11 mouse cellular contexts compared by ENCODE assay signal in the genomic region with DNA sequence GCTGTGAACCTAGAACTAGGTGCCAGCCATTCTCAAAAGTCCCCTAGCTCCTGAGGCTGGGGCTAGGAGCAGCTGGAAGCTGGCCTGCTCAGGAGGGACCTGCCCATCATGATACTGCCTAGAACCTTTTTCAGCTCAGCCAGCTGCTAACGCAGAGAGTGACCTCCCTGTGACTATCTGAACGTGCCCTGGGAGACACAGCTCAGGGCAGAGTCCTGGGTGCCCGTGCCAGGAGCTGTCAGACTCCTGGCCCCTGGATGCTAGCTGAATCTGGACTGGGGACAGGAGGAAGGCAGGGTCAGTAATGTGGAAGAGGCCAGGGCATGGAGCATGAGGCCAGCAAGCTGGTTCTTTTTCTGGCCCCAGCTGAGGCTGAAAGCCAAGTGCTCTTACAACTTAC. TPM values are rescaled to one million over a fixed set of nuclear protein-coding genes. Genes with fewer than 3 reads are reported as not detected.
DNase-seq lines count a peak whose midpoint lies in the region; ATAC-seq and TF ChIP-seq lines count a peak whose summit lies in the region.
"Had no signal": no experiment of that assay in that cellular context is flagged by ENCODE, and none has a peak within 500 bp of the region (broad histone marks: within the 10 kb centered on the region; RNA-seq: fewer than 3 reads in every experiment).

No protein-coding gene starts in this region.

- TF ChIP-seq EP300 in lung, postnatal 0 days (IDR thresholded peaks at IDR 0.05): no peak

- no peak for ATAC-seq in forebrain, embryonic 14.5 days
- 0 out of 2 replicates have a peak, but pooled peaks have one; percentile 18 for ATAC-seq in erythroblast, adult 5-6 weeks (replicated peaks; ENCODE audit: low FRiP score, poor library complexity, severe bottlenecking)
- no peak for ATAC-seq in heart, embryonic 11.5 days (replicated peaks; ENCODE audit: insufficient number of reproducible peaks, low FRiP score, low TSS enrichment)
- ATAC-seq in limb, embryonic 13.5 days (ENCODE audit: low FRiP score, low read depth): no peak
- no peak for ATAC-seq in lung, postnatal 0 days
- no peak for ATAC-seq in hindbrain, postnatal 0 days
- ATAC-seq: forebrain, postnatal 0 days; Patski had no signal

- peak overlapping the region; percentile 9 for H3K4me3 ChIP-seq in forebrain, embryonic 10.5 days
- H3K4me3 ChIP-seq in forebrain, embryonic 14.5 days (ENCODE audit: low read depth, low read length): no peak overlapping the region
- peak overlapping the region; percentile 30 for H3K4me3 ChIP-seq in heart, embryonic 11.5 days (ENCODE audit: low read depth, low read length)
- H3K4me3 ChIP-seq in limb, embryonic 13.5 days: no peak overlapping the region
- H3K4me3 ChIP-seq in lung, postnatal 0 days (ENCODE audit: low read depth, low read length): no peak overlapping the region
- H3K4me3 ChIP-seq in hindbrain, postnatal 0 days (ENCODE audit: low read length): no peak overlapping the region

- peak overlapping the region; percentile 68 for H3K27ac ChIP-seq in forebrain, embryonic 10.5 days
- no peak overlapping the region for H3K27ac ChIP-seq in forebrain, embryonic 14.5 days (ENCODE audit: low read depth, low read length)
- H3K27ac ChIP-seq in heart, embryonic 11.5 days (ENCODE audit: low read depth, low read length): peak overlapping the region; percentile 67
- H3K27ac ChIP-seq in limb, embryonic 13.5 days: no peak overlapping the region
- no peak overlapping the region for H3K27ac ChIP-seq in lung, postnatal 0 days (ENCODE audit: low read length)
- H3K27ac ChIP-seq in hindbrain, postnatal 0 days: no peak overlapping the region

- no peaks in the 10 kb centered on the region for H3K9me3 ChIP-seq in forebrain, embryonic 10.5 days
- no peaks in the 10 kb centered on the region for H3K9me3 ChIP-seq in forebrain, embryonic 14.5 days (replicated peaks; ENCODE audit: control insufficient read depth, low read length)
- H3K9me3 ChIP-seq in heart, embryonic 11.5 days (replicated peaks; ENCODE audit: control insufficient read depth, low read length): no peaks in the 10 kb centered on the region
- H3K9me3 ChIP-seq in limb, embryonic 13.5 days: no peaks in the 10 kb centered on the region
- H3K9me3 ChIP-seq in lung, postnatal 0 days (ENCODE audit: low read length): no peaks in the 10 kb centered on the region
- no peaks in the 10 kb centered on the region for H3K9me3 ChIP-seq in hindbrain, postnatal 0 days (ENCODE audit: low read length)

- H3K27me3 ChIP-seq in forebrain, embryonic 10.5 days (ENCODE audit: poor library complexity, severe bottlenecking): no peaks in the 10 kb centered on the region
- no peaks in the 10 kb centered on the region for H3K27me3 ChIP-seq in forebrain, embryonic 14.5 days (replicated peaks; ENCODE audit: control insufficient read depth, insufficient read depth, low read length)
- H3K27me3 ChIP-seq in heart, embryonic 11.5 days (ENCODE audit: control insufficient read depth, insufficient read depth, low read length): no peaks in the 10 kb centered on the region
- no peaks in the 10 kb centered on the region for H3K27me3 ChIP-seq in limb, embryonic 13.5 days
- no peaks in the 10 kb centered on the region for H3K27me3 ChIP-seq in lung, postnatal 0 days (replicated peaks; ENCODE audit: insufficient read depth, low read length)
- H3K27me3 ChIP-seq in hindbrain, postnatal 0 days (ENCODE audit: insufficient read depth, low read length): no peaks in the 10 kb centered on the region
- H3K27me3 ChIP-seq: Patski had no signal

- peaks cover 74% of the 10 kb centered on the region for H3K36me3 ChIP-seq in forebrain, embryonic 10.5 days (replicated peaks)
- H3K36me3 ChIP-seq in forebrain, embryonic 14.5 days (ENCODE audit: control insufficient read depth, insufficient read depth, low read length): peaks cover 7% of the 10 kb centered on the region; the same call in 1 of the 2 replicates
- peaks cover 3% of the 10 kb centered on the region; the same call in 1 of the 2 replicates for H3K36me3 ChIP-seq in heart, embryonic 11.5 days (ENCODE audit: control insufficient read depth, insufficient read depth, low read length)
- peaks cover 63% of the 10 kb centered on the region for H3K36me3 ChIP-seq in limb, embryonic 13.5 days
- no peaks in the 10 kb centered on the region; the same call in 1 of the 2 replicates for H3K36me3 ChIP-seq in lung, postnatal 0 days (ENCODE audit: insufficient read depth, low read length)
- peaks cover 5% of the 10 kb centered on the region; the same call in 1 of the 2 replicates for H3K36me3 ChIP-seq in hindbrain, postnatal 0 days (ENCODE audit: insufficient read depth, low read length)

- DNase-seq in forebrain, embryonic 10.5 days (ENCODE audit: extremely low spot score, low spot score): no peak
- no peak for DNase-seq in forebrain, embryonic 14.5 days (ENCODE audit: low spot score)
- no peak for DNase-seq in cerebellum, postnatal 25 days
- DNase-seq in lung, postnatal 0 days (ENCODE audit: low spot score): no peak
- DNase-seq in hindbrain, postnatal 0 days (ENCODE audit: low spot score): no peak
- DNase-seq: forebrain, postnatal 0 days; layer of hippocampus, postnatal 36 days had no signal

- H3K4me2 ChIP-seq in forebrain, embryonic 14.5 days (ENCODE audit: low read length): no peak overlapping the region
- peak overlapping the region; percentile 47 for H3K4me2 ChIP-seq in heart, embryonic 11.5 days
- H3K4me2 ChIP-seq in limb, embryonic 13.5 days (replicated peaks): no peak overlapping the region
- H3K4me2 ChIP-seq in lung, postnatal 0 days (replicated peaks; ENCODE audit: low read depth, low read length): no peak overlapping the region
- H3K4me2 ChIP-seq in hindbrain, postnatal 0 days (ENCODE audit: low read depth, low read length): no peak overlapping the region

- no peak for TF ChIP-seq CTCF in lung, postnatal 0 days (IDR thresholded peaks at IDR 0.05)
- TF ChIP-seq CTCF in hindbrain, postnatal 0 days (IDR thresholded peaks at IDR 0.05; ENCODE audit: low read depth): no peak

- WGBS in forebrain, embryonic 10.5 days: 84% methylated on average over 3 of the region's 3 CpGs
- WGBS in forebrain, embryonic 14.5 days: 83% methylated on average over 3 of the region's 3 CpGs
- WGBS in heart, embryonic 11.5 days (ENCODE audit: insufficient replicate concordance): 60% methylated on average over 3 of the region's 3 CpGs
- WGBS in limb, embryonic 13.5 days: 90% methylated on average over 3 of the region's 3 CpGs
- 78% methylated on average over 3 of the region's 3 CpGs for WGBS in lung, postnatal 0 days
- 73% methylated on average over 3 of the region's 3 CpGs for WGBS in hindbrain, postnatal 0 days

- no peak overlapping the region for H3K9ac ChIP-seq in forebrain, embryonic 14.5 days (ENCODE audit: low read length)
- peak overlapping the region; percentile 66 for H3K9ac ChIP-seq in heart, embryonic 11.5 days (ENCODE audit: low read depth, low read length)
- H3K9ac ChIP-seq in limb, embryonic 13.5 days: 0 out of 2 replicates have a peak overlapping the region, but pooled peaks have one; percentile 13
- no peak overlapping the region for H3K9ac ChIP-seq in lung, postnatal 0 days (replicated peaks; ENCODE audit: low read depth)
- H3K9ac ChIP-seq in hindbrain, postnatal 0 days (replicated peaks; ENCODE audit: low read length): no peak overlapping the region
- H3K9ac ChIP-seq: forebrain, postnatal 0 days had no signal

- peaks cover 14% of the 10 kb centered on the region for H3K4me1 ChIP-seq in forebrain, embryonic 10.5 days
- H3K4me1 ChIP-seq in forebrain, embryonic 14.5 days (ENCODE audit: control insufficient read depth, insufficient read depth, low read length): no peaks in the 10 kb centered on the region
- H3K4me1 ChIP-seq in heart, embryonic 11.5 days (ENCODE audit: control insufficient read depth, insufficient read depth, low read length): peaks cover 29% of the 10 kb centered on the region
- H3K4me1 ChIP-seq in limb, embryonic 13.5 days: no peaks in the 10 kb centered on the region
- no peaks in the 10 kb centered on the region for H3K4me1 ChIP-seq in lung, postnatal 0 days (ENCODE audit: insufficient read depth, low read depth, low read length)
- no peaks in the 10 kb centered on the region for H3K4me1 ChIP-seq in hindbrain, postnatal 0 days (ENCODE audit: insufficient read depth, low read length)

RNA-seq across cellular contexts. Expression of a gene that starts 22.1 kb away (rescaled TPM):
- polyA plus RNA-seq in forebrain, embryonic 10.5 days (2016; fragmentation: Nextera tagmentation; extraction: Ambion mirVana): 36.2 and 38.4 TPM in 2 replicates
- polyA plus RNA-seq in forebrain, embryonic 14.5 days (2014; fragmentation: Nextera tagmentation; extraction: Ambion mirVana): 12.8 and 15.0 TPM in 2 replicates
- 2.1 and 4.0 TPM in 2 replicates for total RNA-seq in erythroblast, adult 5-6 weeks (2015; ENCODE audit: low replicate concordance)
- 3.3 and 4.6 TPM in 2 replicates for total RNA-seq in erythroblast, adult 5-6 weeks (2017; ENCODE audit: low replicate concordance)
- polyA plus RNA-seq in heart, embryonic 11.5 days (2014; fragmentation: Nextera tagmentation; extraction: Ambion mirVana): 13.5 and 15.8 TPM in 2 replicates
- polyA plus RNA-seq in limb, embryonic 13.5 days (2015; fragmentation: Nextera tagmentation; extraction: Ambion mirVana): 27.3 and 28.2 TPM in 2 replicates
- polyA plus RNA-seq in lung, postnatal 0 days (2015; fragmentation: Nextera tagmentation; extraction: Ambion mirVana): 6.0 and 7.4 TPM in 2 replicates
- 33.4 and 33.8 TPM in 2 replicates for total RNA-seq in hindbrain, postnatal 0 days (2014; rRNA removed)
- polyA plus RNA-seq in hindbrain, postnatal 0 days (2015; fragmentation: Nextera tagmentation; extraction: Ambion mirVana): 15.5 and 17.2 TPM in 2 replicates

Comparison
In these comparisons a context has a peak if more than half of its experiments do, and no peak if none do; other contexts are left out.
1. H3K27ac ChIP-seq: peak in forebrain, embryonic 10.5 days (single experiment) and heart, embryonic 11.5 days (single experiment); none in forebrain, embryonic 14.5 days (single experiment), limb, embryonic 13.5 days (single experiment), lung, postnatal 0 days (single experiment) and hindbrain, postnatal 0 days (single experiment).
2. H3K4me3 ChIP-seq: peak in forebrain, embryonic 10.5 days (single experiment) and heart, embryonic 11.5 days (single experiment); none in forebrain, embryonic 14.5 days (single experiment), limb, embryonic 13.5 days (single experiment), lung, postnatal 0 days (single experiment) and hindbrain, postnatal 0 days (single experiment).
3. H3K9ac ChIP-seq: peak in heart, embryonic 11.5 days (single experiment) and limb, embryonic 13.5 days (single experiment); none in forebrain, embryonic 14.5 days (single experiment), lung, postnatal 0 days (single experiment) and hindbrain, postnatal 0 days (single experiment).